Mouse (Mus musculus) forebrain, embryonic 16.5 days (tissue): ENCODE measurements at regions not wholly inside any gene's neighbourhood (a gene's known extent, or its start where the extent isn't known, plus 50 kb on each side); places are given as distances from the start of the nearest gene placed in this dataset.

ENCODE experiments used
- ATAC-seq: fragments of 200-750 bp; cut with Nextera tagmentation; 2 replicates; pipeline ENCODE4 v1.8.0; 2017; ENCODE audit warnings: mild to moderate bottlenecking, moderate library complexity
- H3K27ac ChIP-seq: fragments of 300-500 bp; sonication (generic); 2 replicates; pipeline ENCODE4 v1.5.1; 2014; ENCODE audit warnings: low read length, control low read depth
- H3K27me3 ChIP-seq: fragments of 300-500 bp; sonication (generic); replicated peaks from 2 replicates; pipeline ENCODE4 v1.6.1; 2014; ENCODE audit warnings: low read length; ENCODE audit not compliant: control insufficient read depth, insufficient read depth
- H3K36me3 ChIP-seq: fragments of 300-500 bp; sonication (generic); 2 replicates; pipeline ENCODE4 v1.6.1; 2014; ENCODE audit not compliant: control insufficient read depth, insufficient read depth
- H3K4me1 ChIP-seq: fragments of 300-500 bp; sonication (generic); replicated peaks from 2 replicates; pipeline ENCODE4 v1.6.1; 2014; ENCODE audit warnings: low read length; ENCODE audit not compliant: control insufficient read depth, insufficient read depth
- H3K4me2 ChIP-seq: fragments of 300-500 bp; sonication (generic); 2 replicates; pipeline ENCODE4 v1.6.1; 2014; ENCODE audit warnings: mild to moderate bottlenecking, low read length, control low read depth
- H3K4me3 ChIP-seq: fragments of 300-500 bp; sonication (generic); replicated peaks from 2 replicates; pipeline ENCODE4 v1.5.1; 2014; ENCODE audit warnings: mild to moderate bottlenecking, low read length, control low read depth
- H3K9ac ChIP-seq: fragments of 300-500 bp; sonication (generic); replicated peaks from 2 replicates; pipeline ENCODE4 v1.6.1; 2014; ENCODE audit warnings: low read depth, low read length, control low read depth
- H3K9me3 ChIP-seq: fragments of 300-500 bp; sonication (generic); 2 replicates; pipeline ENCODE4 v1.6.1; 2016; ENCODE audit warnings: low read length; ENCODE audit not compliant: control insufficient read depth
- WGBS: fragments of 180-500 bp; shearing (Covaris S2); extraction: QIAGEN DNeasy Blood & Tissue Kit; methylation state at CpG from one replicate; pipeline ENCODE4 v1.1.7; 2014; 5-methylcytosine and 5-hydroxymethylcytosine counted together

DNA sequence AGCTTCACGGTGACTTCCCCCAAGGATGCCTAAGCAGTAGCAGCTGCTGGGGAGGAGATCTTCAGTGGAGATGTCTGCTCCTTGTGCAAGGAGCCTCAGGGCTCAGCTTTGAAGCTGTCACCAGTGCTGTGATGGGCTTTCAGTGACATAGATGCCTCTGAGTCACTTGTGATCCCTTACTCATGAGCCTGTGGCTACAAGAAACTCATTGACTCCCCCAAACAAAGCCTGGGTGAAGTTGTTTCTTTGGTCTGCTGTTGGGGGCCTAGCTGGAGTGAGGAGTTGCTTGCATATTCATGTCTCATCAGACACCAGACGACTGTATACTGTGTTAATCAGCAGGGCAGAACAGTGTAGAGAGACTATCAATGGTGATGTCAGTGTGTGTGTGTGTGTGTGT, 203.4 kb upstream of the Mphosph6 start:
- H3K27me3 ChIP-seq: no peaks in the 10 kb centered on the region
- H3K4me1 ChIP-seq: peaks cover 9% of the 10 kb centered on the region
- H3K4me3 ChIP-seq: no peak overlapping the region
- no peaks in the 10 kb centered on the region for H3K36me3 ChIP-seq
- H3K4me2 ChIP-seq: no peak overlapping the region
- WGBS: 17% methylated on average over 2 of the region's 2 CpGs
- no peaks in the 10 kb centered on the region for H3K9me3 ChIP-seq
- H3K9ac ChIP-seq: no peak overlapping the region
- H3K27ac ChIP-seq: no peak overlapping the region
- ATAC-seq: no peak

DNA sequence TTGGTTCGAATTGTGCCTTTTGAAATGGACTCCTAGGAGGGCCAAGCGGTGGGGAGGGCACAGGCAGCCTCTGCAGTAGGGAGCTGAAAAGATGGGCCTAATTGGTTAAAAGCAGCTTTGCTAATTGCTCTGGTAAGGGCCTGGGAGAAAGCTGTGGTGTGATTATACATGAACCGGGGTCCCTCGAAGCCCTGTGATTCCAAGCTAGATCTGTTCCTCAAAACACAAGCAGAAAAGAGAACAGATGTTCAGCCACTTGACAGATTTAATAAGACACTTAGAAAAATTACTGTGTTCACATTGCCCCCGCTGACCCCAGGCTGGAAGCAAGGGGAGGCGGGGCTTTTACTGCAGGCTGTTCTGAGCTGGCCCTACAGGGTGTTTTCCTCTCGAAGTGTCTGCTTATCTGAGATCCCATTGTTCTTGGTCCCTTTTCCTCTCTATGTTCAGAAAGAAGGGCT, 202.7 kb upstream of the Mphosph6 start:
- H3K27ac ChIP-seq: no peak overlapping the region
- 10% methylated on average over 7 of the region's 7 CpGs for WGBS
- H3K9me3 ChIP-seq: no peaks in the 10 kb centered on the region
- no peak overlapping the region for H3K4me2 ChIP-seq
- H3K36me3 ChIP-seq: no peaks in the 10 kb centered on the region
- peak; percentile 94 for ATAC-seq
- H3K27me3 ChIP-seq: no peaks in the 10 kb centered on the region
- H3K9ac ChIP-seq: no peak overlapping the region
- H3K4me1 ChIP-seq: peaks cover 9% of the 10 kb centered on the region
- no peak overlapping the region for H3K4me3 ChIP-seq

DNA sequence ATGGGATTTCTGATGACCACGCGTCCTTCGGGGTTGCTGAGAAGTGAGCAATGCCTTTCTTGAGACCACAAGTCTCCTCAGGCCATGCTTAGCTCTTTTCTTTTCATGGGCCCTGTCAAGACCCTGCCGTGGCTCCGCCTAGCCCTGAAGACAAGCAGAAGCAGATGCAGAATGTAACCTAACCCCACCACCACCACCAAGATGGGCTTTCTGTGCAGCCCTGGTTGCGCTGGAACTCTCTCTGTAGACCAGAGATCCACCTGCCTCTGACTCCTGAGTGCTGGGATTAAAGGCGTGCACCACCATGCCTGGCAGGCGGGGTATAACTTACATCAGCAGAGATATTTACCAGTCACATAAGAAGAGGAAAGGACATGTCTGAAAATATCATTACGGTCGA, 199.4 kb upstream of the Mphosph6 start:
- no peaks in the 10 kb centered on the region for H3K27me3 ChIP-seq
- no peak overlapping the region for H3K4me3 ChIP-seq
- no peaks in the 10 kb centered on the region for H3K36me3 ChIP-seq
- H3K4me2 ChIP-seq: no peak overlapping the region
- no peak overlapping the region for H3K27ac ChIP-seq
- no peak for ATAC-seq
- WGBS: 94% methylated on average over 10 of the region's 10 CpGs
- no peak overlapping the region for H3K9ac ChIP-seq
- no peaks in the 10 kb centered on the region for H3K9me3 ChIP-seq
- peaks cover 9% of the 10 kb centered on the region for H3K4me1 ChIP-seq

DNA sequence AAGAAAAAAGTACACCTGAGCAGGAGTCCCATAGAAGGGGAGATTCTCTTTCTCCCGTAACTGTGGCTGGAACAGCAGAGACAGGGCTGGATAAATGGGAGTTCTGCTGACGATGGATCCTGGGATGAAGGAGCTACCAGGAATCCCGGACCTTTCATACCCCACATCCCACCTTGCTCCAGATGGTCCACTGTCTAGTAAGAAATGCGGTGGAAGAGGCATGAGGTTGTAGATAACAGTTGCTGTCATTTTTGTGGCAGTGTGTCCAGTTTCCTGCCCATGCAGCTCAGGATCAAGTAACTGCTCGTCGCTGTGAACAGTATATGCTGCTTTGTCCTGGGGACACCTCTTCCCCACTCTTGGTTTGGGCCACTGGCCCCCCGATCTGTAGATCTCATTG, 190.1 kb upstream of the Mphosph6 start:
- Histone ChIP-seq H3K9me3 (no peaks in the 10 kb centered on the region; the same call in 1 of the 2 replicates), H3K4me3 (no peak overlapping the region), H3K4me1 (0 out of 2 replicates have a peak, but pooled peaks cover 8% of the 10 kb centered on the region), H3K27me3 (no peaks in the 10 kb centered on the region), H3K27ac (no peak overlapping the region), H3K4me2 (no peak overlapping the region), H3K36me3 (no peaks in the 10 kb centered on the region), H3K9ac (no peak overlapping the region)
- no peak for ATAC-seq
- WGBS: 88% methylated on average over 7 of the region's 7 CpGs

DNA sequence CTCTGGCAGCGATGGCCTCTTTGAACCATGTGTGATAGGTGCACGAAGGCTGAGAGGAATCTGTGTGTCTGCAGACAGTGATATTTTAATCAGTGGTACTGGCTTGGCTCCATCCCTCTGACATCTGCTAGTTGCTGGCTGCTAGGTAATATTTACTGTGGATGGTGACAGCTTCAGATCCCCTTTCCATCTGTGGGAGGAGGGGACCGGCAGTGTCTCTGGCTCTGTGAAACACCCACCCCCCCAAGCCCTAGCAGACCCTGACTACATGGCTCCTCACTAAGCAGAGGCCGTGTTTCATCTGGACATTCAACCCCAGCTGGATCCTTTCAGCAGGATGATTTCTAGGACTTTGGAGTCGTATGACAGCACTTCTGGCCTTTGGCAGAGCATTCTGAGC, 187.0 kb upstream of the Mphosph6 start:
- Histone ChIP-seq H3K36me3 (no peaks in the 10 kb centered on the region), H3K4me2 (no peak overlapping the region), H3K9ac (no peak overlapping the region), H3K27me3 (no peaks in the 10 kb centered on the region), H3K4me1 (0 out of 2 replicates have a peak, but pooled peaks cover 8% of the 10 kb centered on the region), H3K4me3 (no peak overlapping the region), H3K27ac (peak overlapping the region; percentile 30; the same call in 1 of the 2 replicates), H3K9me3 (peaks cover 5% of the 10 kb centered on the region; the same call in 1 of the 2 replicates)
- WGBS: 57% methylated on average over 5 of the region's 5 CpGs
- ATAC-seq: peak; percentile 69

DNA sequence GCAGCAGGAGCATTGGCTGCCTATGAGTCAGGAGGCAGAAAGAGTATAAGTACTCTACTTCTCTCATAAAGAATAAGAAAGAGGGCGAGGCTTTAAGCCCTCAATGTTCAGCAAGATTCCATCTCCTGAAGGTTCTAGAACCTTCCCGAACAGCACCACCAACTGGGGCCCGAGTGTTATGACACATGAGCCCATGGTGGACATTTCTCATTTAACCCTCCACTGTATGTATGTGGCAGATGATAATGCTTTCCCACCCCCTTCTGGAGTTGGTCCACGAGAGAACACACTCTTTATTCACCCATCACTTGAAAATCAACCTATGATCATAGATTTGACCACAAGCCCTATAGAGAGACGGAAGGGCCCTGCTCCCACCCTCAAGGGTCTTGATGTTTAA, 166.6 kb upstream of the Mphosph6 start:
- Histone ChIP-seq H3K4me1 (no peaks in the 10 kb centered on the region), H3K36me3 (no peaks in the 10 kb centered on the region), H3K27ac (no peak overlapping the region), H3K9ac (no peak overlapping the region), H3K9me3 (no peaks in the 10 kb centered on the region; the same call in 1 of the 2 replicates), H3K4me3 (no peak overlapping the region), H3K4me2 (no peak overlapping the region), H3K27me3 (no peaks in the 10 kb centered on the region)
- WGBS: 91% methylated on average over 5 of the region's 5 CpGs
- no peak for ATAC-seq

DNA sequence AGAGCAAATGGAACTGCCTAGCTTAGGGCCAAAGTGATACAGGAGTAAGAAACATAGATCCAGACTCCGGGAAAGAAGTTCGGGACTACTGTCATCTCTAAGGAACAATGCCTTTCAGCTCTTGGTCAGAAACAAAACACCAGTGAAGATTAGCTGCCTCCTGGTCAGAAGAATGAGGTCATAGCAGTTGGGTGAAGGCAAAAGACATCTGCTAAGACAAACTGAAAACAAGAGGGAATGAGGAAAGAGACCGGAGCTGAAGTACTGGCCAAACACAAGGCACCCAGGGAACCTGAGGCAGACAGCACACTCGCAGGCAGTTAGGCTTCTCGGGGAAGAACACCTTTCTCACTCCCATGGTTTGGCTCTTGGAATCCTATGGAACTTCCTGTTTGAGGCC, 164.8 kb upstream of the Mphosph6 start:
- no peak overlapping the region for H3K4me3 ChIP-seq
- no peaks in the 10 kb centered on the region; the same call in 1 of the 2 replicates for H3K9me3 ChIP-seq
- H3K36me3 ChIP-seq: no peaks in the 10 kb centered on the region

DNA sequence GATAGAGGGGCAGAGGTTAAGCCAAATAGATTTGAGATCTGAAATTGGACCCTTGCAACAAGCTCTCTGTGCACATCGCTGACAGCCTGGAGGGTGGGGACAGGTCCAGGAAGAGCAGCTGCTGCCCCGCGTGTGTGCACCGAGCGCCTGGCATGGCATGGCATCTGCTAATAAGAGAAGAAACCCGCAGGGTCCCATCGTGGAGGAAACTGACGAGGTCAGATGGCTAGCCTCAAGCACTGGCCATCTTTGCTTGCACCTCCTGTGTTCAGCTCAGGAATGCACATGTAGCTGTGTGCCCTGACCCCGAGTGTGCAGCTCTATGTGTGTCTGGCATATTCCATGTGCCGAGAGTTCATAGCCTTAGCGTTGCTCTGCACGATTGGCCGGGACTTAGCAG, 161.7 kb upstream of the Mphosph6 start:
- H3K27me3 ChIP-seq: no peaks in the 10 kb centered on the region
- peaks cover 9% of the 10 kb centered on the region for H3K4me1 ChIP-seq
- H3K4me3 ChIP-seq: no peak overlapping the region
- H3K9ac ChIP-seq: no peak overlapping the region
- ATAC-seq: no peak
- H3K27ac ChIP-seq: no peak overlapping the region
- H3K9me3 ChIP-seq: no peaks in the 10 kb centered on the region; the same call in 1 of the 2 replicates
- H3K36me3 ChIP-seq: no peaks in the 10 kb centered on the region
- 83% methylated on average over 13 of the region's 13 CpGs for WGBS
- no peak overlapping the region for H3K4me2 ChIP-seq

More for the DNA sequence above, 164.8 kb upstream of the Mphosph6 start:
- no peak overlapping the region for H3K9ac ChIP-seq
- no peak overlapping the region for H3K4me2 ChIP-seq
- ATAC-seq: no peak
- 85% methylated on average over 5 of the region's 5 CpGs for WGBS
- no peak overlapping the region for H3K27ac ChIP-seq
- H3K4me1 ChIP-seq: no peaks in the 10 kb centered on the region
- H3K27me3 ChIP-seq: no peaks in the 10 kb centered on the region

DNA sequence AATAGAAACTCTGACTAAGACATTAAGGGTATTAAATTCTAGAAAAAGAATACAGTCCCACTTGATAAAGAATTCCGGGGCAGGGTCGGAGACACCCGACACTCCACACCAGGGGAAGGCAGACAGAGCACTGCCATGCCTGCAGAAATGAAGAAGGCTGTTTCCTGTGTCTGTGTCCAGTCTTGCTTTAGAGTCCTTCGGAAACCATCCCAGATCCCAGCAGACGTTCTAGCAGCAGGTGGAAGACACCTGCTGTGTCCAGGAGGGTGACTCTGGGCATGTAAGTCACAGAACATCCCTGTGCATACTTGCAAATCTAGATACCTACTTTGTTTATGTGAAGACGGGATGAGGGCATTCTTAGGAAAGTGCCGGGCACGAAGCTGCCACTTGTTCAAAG, 160.9 kb upstream of the Mphosph6 start:
- ATAC-seq: no peak
- H3K9me3 ChIP-seq: no peaks in the 10 kb centered on the region; the same call in 1 of the 2 replicates
- H3K36me3 ChIP-seq: no peaks in the 10 kb centered on the region
- H3K4me1 ChIP-seq: peaks cover 9% of the 10 kb centered on the region
- H3K27ac ChIP-seq: no peak overlapping the region
- no peak overlapping the region for H3K9ac ChIP-seq
- H3K4me3 ChIP-seq: no peak overlapping the region
- WGBS: 88% methylated on average over 8 of the region's 8 CpGs
- H3K27me3 ChIP-seq: no peaks in the 10 kb centered on the region
- H3K4me2 ChIP-seq: no peak overlapping the region

DNA sequence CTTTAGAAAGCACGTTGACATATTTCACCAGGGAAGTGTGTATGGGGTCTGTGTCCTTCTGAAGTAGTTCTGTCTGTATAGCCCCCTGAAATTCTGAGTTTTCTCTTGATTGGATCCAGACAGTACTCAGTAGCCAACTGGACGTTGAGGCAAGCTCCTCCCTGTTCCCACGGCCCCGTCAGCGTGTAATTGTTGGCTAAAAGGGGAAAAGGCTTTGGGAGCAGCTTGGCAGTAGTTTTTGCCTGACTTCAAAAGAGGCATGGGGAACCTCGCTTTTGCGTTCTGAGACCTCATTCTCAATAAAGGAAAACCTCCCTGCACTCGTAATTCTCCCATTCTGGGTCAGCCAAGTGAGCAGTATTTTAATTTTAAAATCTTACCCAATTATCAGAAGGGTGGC, 157.8 kb upstream of the Mphosph6 start:
- WGBS: 40% methylated on average over 8 of the region's 8 CpGs
- H3K4me2 ChIP-seq: no peak overlapping the region
- peaks cover 9% of the 10 kb centered on the region for H3K4me1 ChIP-seq
- 0 out of 2 replicates have a peak, but pooled peaks have one; percentile 40 for ATAC-seq
- no peak overlapping the region for H3K27ac ChIP-seq
- H3K36me3 ChIP-seq: no peaks in the 10 kb centered on the region
- no peak overlapping the region for H3K9ac ChIP-seq
- H3K27me3 ChIP-seq: no peaks in the 10 kb centered on the region; the same call in 1 of the 2 replicates
- H3K4me3 ChIP-seq: no peak overlapping the region
- H3K9me3 ChIP-seq: no peaks in the 10 kb centered on the region
